Mouse (Mus musculus) heart, embryonic 13.5 days (tissue): ENCODE data around the gene Kcnt2. TPM values are rescaled to one million over a fixed set of nuclear protein-coding genes. Genes with fewer than 3 reads are reported as not detected.

ENCODE experiments used
- ATAC-seq: fragments of 200-750 bp; cut with Nextera tagmentation; 2 replicates; pipeline ENCODE4 v1.8.0; 2017; ENCODE audit warnings: moderate TSS enrichment; ENCODE audit not compliant: insufficient number of reproducible peaks, low FRiP score, low TSS enrichment; ENCODE audit errors: extremely low read depth
- H3K27ac ChIP-seq: fragments of 300-500 bp; sonication (generic); replicated peaks from 2 replicates; pipeline ENCODE4 v1.5.1; 2015; ENCODE audit warnings: moderate library complexity, mild to moderate bottlenecking, inconsistent platforms
- H3K27me3 ChIP-seq: fragments of 300-500 bp; sonication (generic); replicated peaks from 2 replicates; pipeline ENCODE4 v1.6.1; 2015; ENCODE audit warnings: mild to moderate bottlenecking, inconsistent platforms
- H3K36me3 ChIP-seq: fragments of 300-500 bp; sonication (generic); 2 replicates; pipeline ENCODE4 v1.6.1; 2015; ENCODE audit warnings: mild to moderate bottlenecking, inconsistent platforms
- H3K4me1 ChIP-seq: fragments of 300-500 bp; sonication (generic); 2 replicates; pipeline ENCODE4 v1.6.1; 2015; ENCODE audit warnings: inconsistent platforms
- H3K4me2 ChIP-seq: fragments of 300-500 bp; sonication (generic); 2 replicates; pipeline ENCODE4 v1.6.1; 2015; ENCODE audit warnings: inconsistent platforms, mild to moderate bottlenecking, moderate library complexity
- H3K4me3 ChIP-seq: fragments of 300-500 bp; sonication (generic); 2 replicates; pipeline ENCODE4 v1.5.1; 2015; ENCODE audit warnings: moderate library complexity, mild to moderate bottlenecking, inconsistent platforms
- H3K9ac ChIP-seq: fragments of 300-500 bp; sonication (generic); 2 replicates; pipeline ENCODE4 v1.6.1; 2015; ENCODE audit warnings: inconsistent platforms, mild to moderate bottlenecking, moderate library complexity
- H3K9me3 ChIP-seq: fragments of 300-500 bp; sonication (generic); 2 replicates; pipeline ENCODE4 v1.6.1; 2016; ENCODE audit warnings: inconsistent platforms
- WGBS: fragments of 180-500 bp; shearing (Covaris S2); methylation state at CpG from one replicate; pipeline ENCODE4 v1.1.7; 2015; ENCODE audit warnings: mixed read lengths; 5-methylcytosine and 5-hydroxymethylcytosine counted together
- polyA plus RNA-seq: library from polyadenylated mRNA; unstranded; fragments of >200 nt; fragmentation: Nextera tagmentation; extraction: Ambion mirVana; gene quantifications from 2 replicates; pipeline ENCODE4 v1.2.1, GENCODE M21; 2015

The Kcnt2 gene
- polyA plus RNA-seq, 1 experiment from 2014 or later = 0.62 TPM

DNA sequence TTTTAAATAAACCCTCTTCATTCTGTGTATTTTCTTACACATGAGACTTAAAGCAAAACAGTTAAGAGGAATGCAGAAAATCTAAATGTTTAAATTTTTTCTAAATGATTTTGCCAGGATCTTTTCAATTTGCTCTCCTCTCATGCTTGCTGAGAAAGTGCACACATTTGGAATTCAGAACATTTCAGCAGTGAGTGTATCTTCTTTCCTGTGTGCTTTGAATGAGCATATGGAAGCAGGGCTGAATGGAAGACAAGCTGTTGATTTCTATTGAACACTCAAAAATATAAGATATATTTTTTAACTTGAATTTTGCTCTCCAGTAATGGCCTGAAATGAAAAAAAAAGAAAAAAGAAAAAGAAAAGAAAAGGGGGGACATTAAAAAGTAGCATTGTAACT, 49.5 kb downstream of the Kcnt2 start:
- Histone ChIP-seq H3K27ac (no peak overlapping the region), H3K9ac (no peak overlapping the region), H3K9me3 (no peaks in the 10 kb centered on the region), H3K27me3 (no peaks in the 10 kb centered on the region), H3K36me3 (no peaks in the 10 kb centered on the region), H3K4me3 (no peak overlapping the region), H3K4me1 (no peaks in the 10 kb centered on the region), H3K4me2 (no peak overlapping the region)
- no peak for ATAC-seq

DNA sequence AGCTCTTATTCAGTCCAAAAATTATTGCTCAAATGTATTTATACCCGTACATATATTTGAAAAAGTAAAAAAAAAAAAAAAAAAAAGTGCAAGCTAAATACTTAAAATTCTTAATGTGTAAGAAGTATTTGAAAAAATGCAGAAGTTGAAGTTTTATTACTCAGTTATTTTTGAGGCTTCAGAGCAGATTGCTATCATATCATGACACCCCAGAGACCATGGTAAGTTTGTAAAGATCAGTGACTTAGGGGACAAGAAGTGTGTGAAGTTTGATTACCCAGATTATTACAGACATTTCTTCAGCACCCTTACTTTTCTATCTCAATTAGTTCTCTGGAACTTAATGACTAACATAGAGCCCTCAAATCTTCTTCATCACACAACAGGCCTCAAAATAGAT, 58.3 kb downstream of the Kcnt2 start:
- Histone ChIP-seq H3K4me2 (no peak overlapping the region), H3K36me3 (peaks cover 3% of the 10 kb centered on the region; the same call in 1 of the 2 replicates), H3K27me3 (no peaks in the 10 kb centered on the region), H3K9me3 (peaks cover 19% of the 10 kb centered on the region), H3K27ac (no peak overlapping the region), H3K4me3 (no peak overlapping the region), H3K4me1 (no peaks in the 10 kb centered on the region), H3K9ac (no peak overlapping the region)
- WGBS = 90% methylated on average over 1 of the region's 1 CpGs
- ATAC-seq = no peak

- H3K9me3 ChIP-seq = peaks cover 19% of the 10 kb centered on the region
- no peaks in the 10 kb centered on the region for H3K4me1 ChIP-seq
- no peak overlapping the region for H3K9ac ChIP-seq
- H3K4me3 ChIP-seq = no peak overlapping the region
- ATAC-seq = no peak
- H3K4me2 ChIP-seq = no peak overlapping the region
- H3K27me3 ChIP-seq = no peaks in the 10 kb centered on the region
- H3K27ac ChIP-seq = no peak overlapping the region
- H3K36me3 ChIP-seq = peaks cover 3% of the 10 kb centered on the region; the same call in 1 of the 2 replicates
Measured at GRCm38 (mm10) chr1:140305344-140305743, 59.4 kb downstream of the Kcnt2 start.

- Histone ChIP-seq H3K4me2 (no peak overlapping the region), H3K27me3 (no peaks in the 10 kb centered on the region), H3K4me1 (no peaks in the 10 kb centered on the region), H3K27ac (no peak overlapping the region), H3K9me3 (peaks cover 17% of the 10 kb centered on the region), H3K36me3 (peaks cover 3% of the 10 kb centered on the region; the same call in 1 of the 2 replicates), H3K4me3 (no peak overlapping the region), H3K9ac (no peak overlapping the region)
- 62% methylated on average over 2 of the region's 2 CpGs for WGBS
- no peak for ATAC-seq
Measured at GRCm38 (mm10) chr1:140306339-140306738, 60.4 kb downstream of the Kcnt2 start.

GRCm38 (mm10) chr1:140310739-140311138, 64.8 kb downstream of the Kcnt2 start:
- no peak for ATAC-seq
- no peak overlapping the region for H3K4me3 ChIP-seq
- H3K27ac ChIP-seq = no peak overlapping the region
- no peaks in the 10 kb centered on the region for H3K36me3 ChIP-seq
- WGBS = 79% methylated on average over 2 of the region's 2 CpGs
- no peaks in the 10 kb centered on the region for H3K9me3 ChIP-seq
- H3K27me3 ChIP-seq = no peaks in the 10 kb centered on the region
- no peak overlapping the region for H3K4me2 ChIP-seq
- no peak overlapping the region for H3K9ac ChIP-seq
- no peaks in the 10 kb centered on the region for H3K4me1 ChIP-seq

- no peaks in the 10 kb centered on the region for H3K9me3 ChIP-seq
- no peak overlapping the region for H3K4me3 ChIP-seq
- no peak overlapping the region for H3K9ac ChIP-seq
- no peaks in the 10 kb centered on the region for H3K36me3 ChIP-seq
- H3K4me2 ChIP-seq = no peak overlapping the region
- 33% methylated on average over 3 of the region's 3 CpGs for WGBS
- H3K27ac ChIP-seq = no peak overlapping the region
- no peaks in the 10 kb centered on the region for H3K27me3 ChIP-seq
- H3K4me1 ChIP-seq = peaks cover 6% of the 10 kb centered on the region; the same call in 1 of the 2 replicates
- no peak for ATAC-seq
Measured at GRCm38 (mm10) chr1:140325088-140325487, 79.1 kb downstream of the Kcnt2 start.

GRCm38 (mm10) chr1:140326709-140327108, 80.8 kb downstream of the Kcnt2 start:
- H3K4me2 ChIP-seq = no peak overlapping the region
- no peak overlapping the region for H3K4me3 ChIP-seq
- no peak overlapping the region for H3K27ac ChIP-seq
- WGBS = 84% methylated on average over 3 of the region's 3 CpGs
- no peak for ATAC-seq
- H3K9me3 ChIP-seq = no peaks in the 10 kb centered on the region
- peaks cover 6% of the 10 kb centered on the region; the same call in 1 of the 2 replicates for H3K4me1 ChIP-seq
- H3K36me3 ChIP-seq = no peaks in the 10 kb centered on the region
- no peak overlapping the region for H3K9ac ChIP-seq
- H3K27me3 ChIP-seq = no peaks in the 10 kb centered on the region

GRCm38 (mm10) chr1:140333702-140334101, 87.7 kb downstream of the Kcnt2 start:
- H3K9ac ChIP-seq = no peak overlapping the region
- no peak for ATAC-seq
- no peak overlapping the region for H3K4me3 ChIP-seq
- H3K4me2 ChIP-seq = no peak overlapping the region
- 73% methylated on average over 3 of the region's 3 CpGs for WGBS
- no peaks in the 10 kb centered on the region for H3K27me3 ChIP-seq
- no peaks in the 10 kb centered on the region for H3K4me1 ChIP-seq
- no peaks in the 10 kb centered on the region for H3K36me3 ChIP-seq
- no peaks in the 10 kb centered on the region for H3K9me3 ChIP-seq
- H3K27ac ChIP-seq = no peak overlapping the region

- Histone ChIP-seq H3K9ac (no peak overlapping the region), H3K4me1 (no peaks in the 10 kb centered on the region)
- no peak for ATAC-seq
Measured at GRCm38 (mm10) chr1:140338417-140338816, 92.5 kb downstream of the Kcnt2 start.

DNA sequence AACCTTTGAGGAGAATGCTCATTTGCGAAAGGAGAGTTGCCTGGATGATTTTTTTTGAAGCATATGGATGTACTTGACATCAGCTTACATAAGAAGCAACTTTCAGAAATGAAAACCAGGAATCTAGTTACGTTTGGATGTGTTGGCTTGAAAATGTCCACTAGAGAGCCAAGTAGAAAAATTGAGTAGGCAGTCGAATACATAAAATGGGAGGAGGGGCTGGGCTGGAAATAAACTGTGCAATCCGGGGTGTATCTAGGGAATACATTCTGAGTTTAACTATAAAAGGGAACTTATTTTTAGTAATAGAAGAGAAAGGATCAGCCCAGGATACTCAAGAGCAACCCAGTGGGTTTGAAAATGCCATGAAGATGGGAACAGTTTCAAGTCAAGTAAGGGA, 93.4 kb downstream of the Kcnt2 start:
- Histone ChIP-seq H3K4me1 (no peaks in the 10 kb centered on the region), H3K4me3 (no peak overlapping the region), H3K27me3 (no peaks in the 10 kb centered on the region), H3K4me2 (no peak overlapping the region), H3K36me3 (no peaks in the 10 kb centered on the region), H3K9me3 (no peaks in the 10 kb centered on the region), H3K9ac (no peak overlapping the region), H3K27ac (no peak overlapping the region)
- ATAC-seq = no peak
- 77% methylated on average over 4 of the region's 4 CpGs for WGBS

More at GRCm38 (mm10) chr1:140338417-140338816, 92.5 kb downstream of the Kcnt2 start:
- no peak overlapping the region for H3K4me3 ChIP-seq
- no peaks in the 10 kb centered on the region for H3K36me3 ChIP-seq
- H3K4me2 ChIP-seq = no peak overlapping the region
- H3K9me3 ChIP-seq = no peaks in the 10 kb centered on the region
- H3K27ac ChIP-seq = no peak overlapping the region
- no peaks in the 10 kb centered on the region for H3K27me3 ChIP-seq

DNA sequence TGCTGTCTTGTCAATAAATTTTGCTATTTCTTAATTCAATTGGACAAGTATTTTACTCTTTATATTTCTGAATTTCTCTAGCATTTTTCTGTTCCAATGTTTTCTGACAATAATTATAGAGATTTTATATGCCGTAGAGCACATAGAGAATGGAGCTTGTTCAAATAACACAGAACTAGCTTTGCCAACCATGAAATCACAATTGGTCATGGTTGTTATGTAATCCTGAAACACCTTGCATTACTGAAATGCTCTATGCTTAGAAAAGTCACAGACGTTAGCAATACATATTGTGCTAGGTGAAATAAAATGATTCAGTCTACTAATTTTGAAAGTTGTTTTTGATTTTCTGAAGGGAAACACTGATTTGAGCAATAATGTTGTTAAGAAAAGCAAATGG, 118.8 kb downstream of the Kcnt2 start:
- no peak overlapping the region for H3K27ac ChIP-seq
- H3K27me3 ChIP-seq = no peaks in the 10 kb centered on the region
- H3K4me1 ChIP-seq = no peaks in the 10 kb centered on the region
- H3K4me2 ChIP-seq = no peak overlapping the region
- no peak for ATAC-seq
- 81% methylated on average over 2 of the region's 2 CpGs for WGBS
- H3K36me3 ChIP-seq = no peaks in the 10 kb centered on the region
- H3K9ac ChIP-seq = no peak overlapping the region
- no peak overlapping the region for H3K4me3 ChIP-seq
- no peaks in the 10 kb centered on the region for H3K9me3 ChIP-seq

DNA sequence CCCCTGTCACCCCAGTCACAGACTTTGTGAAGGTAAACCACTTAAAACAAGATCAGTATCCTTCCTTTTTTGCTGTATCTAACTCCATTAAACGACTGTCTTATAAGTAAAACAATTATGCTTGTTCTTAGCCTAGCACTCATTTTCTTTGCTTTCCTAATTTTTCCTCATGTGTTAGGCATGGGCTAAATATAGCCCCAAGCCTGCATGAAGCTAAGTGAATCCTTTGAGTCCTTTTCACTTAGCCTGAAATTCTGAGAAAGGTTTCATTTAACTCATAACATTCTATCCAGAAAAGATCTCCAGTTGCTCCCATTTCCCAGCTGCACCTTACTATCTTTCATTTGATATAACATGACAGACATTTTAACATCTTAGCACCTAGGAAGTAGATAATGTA, 127.6 kb downstream of the Kcnt2 start:
- H3K4me1 ChIP-seq = no peaks in the 10 kb centered on the region
- no peak overlapping the region for H3K4me3 ChIP-seq
- H3K9me3 ChIP-seq = no peaks in the 10 kb centered on the region
- H3K27ac ChIP-seq = no peak overlapping the region
- no peaks in the 10 kb centered on the region for H3K27me3 ChIP-seq
- no peak overlapping the region for H3K4me2 ChIP-seq
- ATAC-seq = no peak
- no peak overlapping the region for H3K9ac ChIP-seq
- 73% methylated on average over 1 of the region's 1 CpGs for WGBS
- H3K36me3 ChIP-seq = no peaks in the 10 kb centered on the region
